Mouse (Mus musculus) ZHBTc4 (cell line): ENCODE data around the gene Apc2.
"Not testable (repeated sequence)": the region's sequence is repeated elsewhere in the genome, so short reads cannot be mapped to it uniquely, and the experiment has no call there.

Experiments
- DNase-seq: peaks from one replicate; pipeline ENCODE4 v3.0.0-alpha.2; 2011; ENCODE audit warnings: low read depth, low spot score

Apc2 gene

GRCm38 (mm10) chr10:80295618-80296425 lies at the start of gene Apc2:
Gene Apc2 (plus strand): TSS chr10:80295977.
- DNase-seq: peak; percentile 79

GRCm38 (mm10) chr10:80247849-80248248 lies 47.9 kb upstream of the Apc2 start:
- DNase-seq: peak; percentile 64

GRCm38 (mm10) chr10:80248437-80248836 lies 47.3 kb upstream of the Apc2 start:
- not testable (repeated sequence) for DNase-seq

- peak; percentile 97 for DNase-seq
Measured at GRCm38 (mm10) chr10:80248971-80249640, 46.7 kb upstream of the Apc2 start, which contains the start of gene Ndufs7. Gene Ndufs7 (plus strand): TSS chr10:80249121.

- no peak for DNase-seq
Measured at GRCm38 (mm10) chr10:80250059-80250458, 45.7 kb upstream of the Apc2 start.

- no peak for DNase-seq
Measured at GRCm38 (mm10) chr10:80250573-80250972, 45.2 kb upstream of the Apc2 start.

GRCm38 (mm10) chr10:80252011-80252410 lies 43.8 kb upstream of the Apc2 start:
- DNase-seq: no peak

DNA sequence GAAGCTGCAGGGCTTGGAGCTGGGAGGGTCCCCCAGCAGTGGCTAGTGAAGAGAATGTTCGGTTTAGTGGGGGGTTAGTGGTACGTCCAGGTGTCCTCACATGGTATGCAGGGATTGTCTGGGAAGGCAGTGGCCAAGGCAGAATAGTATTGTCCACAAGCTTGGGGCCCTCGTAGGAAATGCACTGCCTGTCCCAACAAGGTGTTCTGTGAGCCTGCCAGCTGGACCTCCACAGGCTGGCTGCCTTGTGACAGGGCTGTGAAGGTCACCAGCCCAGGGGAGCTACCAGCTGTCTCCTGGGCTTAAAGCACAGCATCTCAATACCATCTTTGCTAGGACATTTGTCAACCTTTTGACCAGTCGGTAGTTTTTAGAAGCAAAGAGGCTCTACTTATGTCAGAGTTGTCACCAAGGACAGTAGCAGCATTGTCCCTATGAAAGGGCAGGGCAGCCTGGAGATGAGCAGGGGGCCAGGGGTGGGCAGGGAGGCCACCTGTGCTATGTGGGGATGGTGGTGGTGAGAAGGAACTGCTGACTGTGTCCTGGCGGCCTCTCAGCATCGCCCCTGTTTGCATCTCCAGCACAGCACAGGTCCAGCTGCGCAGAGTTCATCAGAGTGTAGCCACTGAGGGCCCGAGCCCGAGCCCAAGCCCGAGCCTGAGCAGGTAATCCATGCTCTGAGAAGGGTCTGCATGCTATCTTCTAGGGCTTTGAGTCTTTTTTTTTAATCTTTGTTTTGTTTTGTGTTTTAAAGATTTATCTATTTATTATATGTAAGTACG lies 43.1 kb upstream of the Apc2 start:
- no peak for DNase-seq

- no peak for DNase-seq
Measured at GRCm38 (mm10) chr10:80253551-80253950, 42.2 kb upstream of the Apc2 start.

DNA sequence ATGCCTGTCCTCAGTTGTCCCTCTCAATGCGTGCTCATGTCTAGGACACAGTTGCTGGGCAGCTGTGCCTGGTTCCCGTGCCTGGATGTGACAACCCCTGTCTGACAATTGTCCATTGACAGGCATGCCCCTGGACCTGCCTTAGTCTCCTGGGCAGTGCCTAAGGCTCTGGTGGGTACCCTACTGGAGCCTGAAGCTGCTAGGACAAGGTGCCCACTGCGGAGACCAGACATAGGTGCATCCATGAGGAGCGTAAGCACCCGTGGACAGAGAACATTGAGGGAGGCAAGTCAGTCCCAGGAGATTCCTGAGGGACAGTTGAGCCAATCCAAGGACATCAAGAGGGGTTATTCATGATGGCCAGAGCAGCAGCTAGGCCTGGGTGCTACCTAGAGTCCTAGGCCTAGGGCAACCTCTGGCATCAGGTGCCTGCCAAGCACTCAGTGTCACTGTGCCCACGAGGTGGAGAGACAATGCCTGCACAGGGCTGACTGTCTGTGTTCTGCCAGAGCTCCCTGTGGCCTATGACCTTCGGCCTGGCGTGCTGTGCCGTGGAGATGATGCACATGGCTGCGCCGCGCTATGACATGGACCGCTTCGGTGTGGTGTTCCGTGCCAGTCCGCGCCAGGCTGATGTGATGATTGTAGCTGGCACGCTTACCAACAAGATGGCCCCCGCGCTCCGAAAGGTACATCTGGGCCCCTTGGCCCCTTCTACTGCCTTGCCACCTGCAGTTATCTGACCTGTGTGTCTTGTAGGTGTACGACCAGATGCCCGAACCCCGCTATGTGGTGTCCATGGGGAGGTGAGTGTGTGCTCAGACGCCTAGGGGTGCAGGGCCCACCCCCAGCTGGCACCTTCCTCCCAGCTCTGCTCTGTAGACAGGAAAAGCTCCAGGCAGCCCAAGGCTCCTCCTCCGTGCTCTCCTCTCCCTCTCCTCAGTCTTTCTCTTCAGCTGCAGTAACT lies 41.2 kb upstream of the Apc2 start:
- DNase-seq: no peak

DNA sequence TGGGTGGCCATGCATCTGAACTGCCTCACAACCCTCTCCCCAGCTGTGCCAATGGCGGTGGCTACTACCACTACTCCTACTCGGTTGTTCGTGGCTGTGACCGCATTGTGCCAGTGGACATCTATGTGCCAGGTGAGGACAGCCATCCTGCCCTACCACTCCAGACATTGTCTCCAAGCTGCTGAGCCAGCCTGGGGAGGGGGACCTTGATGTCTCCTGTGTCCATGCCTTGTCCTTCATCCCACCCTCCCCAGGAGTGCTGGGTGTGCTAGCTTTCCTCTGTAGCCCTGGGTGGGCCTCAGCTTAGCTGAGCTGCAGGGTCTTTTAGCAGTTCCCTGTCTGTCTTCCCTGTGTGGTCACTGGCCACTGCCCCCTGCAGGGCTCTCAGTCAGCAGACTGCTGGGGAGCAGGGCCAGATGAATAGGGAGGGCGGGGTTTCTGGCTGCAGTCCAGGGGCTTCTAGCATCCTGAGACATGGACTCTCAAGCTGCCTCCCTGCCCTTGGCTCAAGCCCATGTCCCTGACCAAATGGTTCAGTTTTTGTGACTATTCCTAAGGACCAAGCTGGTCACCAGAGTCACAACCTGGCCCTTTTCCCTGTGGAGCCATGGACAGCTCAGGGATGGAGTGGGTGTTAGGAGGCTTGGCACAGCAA lies 39.8 kb upstream of the Apc2 start:
- DNase-seq: no peak

DNA sequence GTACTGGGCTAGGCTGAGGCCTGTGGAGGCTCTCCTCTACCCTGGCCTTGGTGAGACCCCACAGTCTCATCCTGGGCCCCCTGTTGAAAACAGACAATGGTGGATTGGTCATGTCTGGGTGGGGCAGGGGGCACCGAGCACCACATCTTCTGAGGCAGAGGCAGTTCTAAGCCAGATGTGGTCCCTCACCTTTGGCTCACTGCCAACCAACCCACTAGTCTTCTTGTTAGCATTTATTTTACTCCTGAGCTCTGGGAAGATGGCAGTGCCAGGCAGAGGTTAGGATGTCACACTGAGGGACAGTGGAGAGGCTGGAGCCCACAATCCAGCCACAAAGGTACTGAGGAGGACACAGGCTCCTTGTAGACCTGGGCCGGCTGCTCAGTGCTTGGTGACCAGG lies 37.8 kb upstream of the Apc2 start:
- no peak for DNase-seq

DNA sequence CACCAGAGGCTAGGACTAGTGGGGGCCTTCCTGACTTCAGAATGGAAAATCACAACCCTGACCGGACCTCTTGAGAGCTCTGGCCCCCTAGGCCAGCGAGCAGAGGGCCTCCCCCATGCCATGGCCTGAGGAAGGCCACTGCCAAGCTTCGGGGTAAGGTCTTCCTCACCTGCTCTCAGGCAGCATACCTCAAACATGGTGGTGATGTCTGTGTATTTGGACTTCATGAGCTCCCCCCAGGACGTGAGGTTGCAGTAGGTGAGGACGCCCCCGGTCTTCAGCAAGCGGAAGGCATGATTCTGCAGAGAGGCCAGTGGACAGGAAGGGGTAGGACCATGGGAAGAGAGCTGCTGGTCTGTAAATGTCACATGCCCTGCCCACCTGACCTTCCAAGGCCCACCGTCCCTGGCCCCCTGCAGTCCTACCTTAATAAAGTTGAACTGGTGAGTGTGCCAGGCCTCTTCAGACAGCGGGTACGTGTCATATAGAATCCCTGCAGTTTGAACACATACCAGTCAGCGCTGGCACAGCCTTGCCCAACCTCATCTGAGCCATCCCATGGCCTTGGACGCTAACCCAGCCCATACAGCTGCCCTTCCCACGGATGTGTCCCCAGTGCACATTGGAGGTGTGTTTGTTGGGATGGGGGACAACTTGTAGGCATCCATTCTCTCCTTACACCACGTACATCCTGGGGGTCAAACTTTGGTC lies 36.9 kb upstream of the Apc2 start:
- DNase-seq: no peak

DNA sequence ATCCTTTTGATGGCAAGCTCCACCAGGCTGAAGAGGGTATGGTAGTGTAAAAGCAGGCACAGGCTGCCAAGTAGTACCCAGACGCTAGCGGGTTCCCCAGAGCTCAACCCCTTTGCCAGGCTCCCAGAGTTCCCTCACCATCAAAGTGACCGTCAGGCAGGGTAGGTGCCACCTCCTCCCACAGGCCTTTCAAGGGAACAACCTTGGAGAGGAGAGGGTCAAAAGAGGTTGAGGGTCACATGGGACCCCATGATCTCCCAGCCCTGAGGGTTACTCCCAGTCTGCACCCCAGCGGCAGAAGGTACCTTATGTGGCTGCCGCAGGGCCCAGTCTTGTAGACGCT lies 36.3 kb upstream of the Apc2 start:
- no peak for DNase-seq

- no peak for DNase-seq
Measured at GRCm38 (mm10) chr10:80259861-80260641, 35.7 kb upstream of the Apc2 start.

GRCm38 (mm10) chr10:80260642-80261584 lies 34.9 kb upstream of the Apc2 start, which contains the start of the genes Gamt and Dazap1:
Gene Gamt (minus strand): TSS chr10:80261012.
Gene Dazap1 (plus strand): TSS chr10:80261486.
- DNase-seq: peak; percentile 98

DNA sequence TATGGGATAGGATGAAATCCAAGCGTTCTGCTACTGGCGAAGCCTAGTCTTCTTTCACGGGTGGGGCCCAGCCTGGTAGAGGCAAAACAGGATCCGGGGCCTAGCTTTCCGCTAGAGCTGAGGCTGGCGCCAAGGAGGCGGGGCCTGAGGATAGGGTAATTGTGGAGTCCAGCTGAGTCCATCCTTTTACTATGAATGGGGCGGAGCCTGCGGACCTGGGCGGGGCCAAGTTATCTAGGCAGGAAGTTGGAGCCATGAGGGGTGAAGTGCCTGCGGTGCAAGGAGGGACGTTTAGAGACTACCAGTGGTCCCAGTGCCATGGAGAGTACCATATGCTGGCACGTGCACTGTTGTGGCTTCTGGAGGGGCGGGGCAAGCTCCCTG lies 34.2 kb upstream of the Apc2 start:
- DNase-seq: peak; percentile 95

DNA sequence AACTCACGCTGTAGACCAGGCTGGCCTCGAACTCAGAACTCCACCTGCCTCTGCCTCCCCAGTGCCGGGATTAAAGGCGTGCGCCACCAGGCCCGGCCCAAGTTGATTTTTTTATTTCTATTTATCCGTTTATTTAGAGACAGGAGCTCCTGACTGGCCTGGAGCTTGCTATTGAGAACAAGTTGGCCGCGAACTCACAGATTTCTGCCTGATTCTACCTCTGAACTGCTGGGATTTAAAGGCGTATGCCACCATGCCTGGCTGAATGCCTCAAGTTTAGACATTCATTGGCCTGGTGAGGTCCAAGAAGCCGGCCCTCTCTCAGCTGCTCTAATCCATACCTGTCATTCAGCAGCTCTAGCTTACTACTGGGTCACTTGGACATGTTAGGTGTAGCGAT lies 33.6 kb upstream of the Apc2 start:
- no peak for DNase-seq
